Mouse (Mus musculus) hindbrain, embryonic 10.5 days (tissue): ENCODE results near the gene Miga2. TPM values are rescaled to one million over a fixed set of nuclear protein-coding genes. Genes with fewer than 3 reads are reported as not detected.
"Not testable (repeated sequence)": the region's sequence is repeated elsewhere in the genome, so short reads cannot be mapped to it uniquely, and the experiment has no call there.

ENCODE experiments used
- DNase-seq: peaks from one replicate; pipeline ENCODE4 v3.0.0-alpha.2; 2017; ENCODE audit warnings: low spot score
- H3K27ac ChIP-seq: fragments of 300-500 bp; sonication (generic); 2 replicates; pipeline ENCODE4 v1.5.1; 2016; ENCODE audit warnings: mild to moderate bottlenecking, moderate library complexity
- H3K27me3 ChIP-seq: fragments of 300-500 bp; sonication (generic); 2 replicates; pipeline ENCODE4 v1.6.1; 2016; ENCODE audit warnings: mild to moderate bottlenecking; ENCODE audit not compliant: poor library complexity, insufficient read depth, severe bottlenecking
- H3K36me3 ChIP-seq: fragments of 300-500 bp; sonication (generic); 2 replicates; pipeline ENCODE4 v1.6.1; 2016; ENCODE audit warnings: mild to moderate bottlenecking, moderate library complexity
- H3K4me1 ChIP-seq: fragments of 300-500 bp; sonication (generic); replicated peaks from 2 replicates; pipeline ENCODE4 v1.6.1; 2016; ENCODE audit warnings: mild to moderate bottlenecking
- H3K4me3 ChIP-seq: fragments of 300-500 bp; sonication (generic); 2 replicates; pipeline ENCODE4 v1.5.1; 2016; ENCODE audit warnings: mild to moderate bottlenecking, moderate library complexity
- H3K9me3 ChIP-seq: fragments of 300-500 bp; sonication (generic); 2 replicates; pipeline ENCODE4 v1.6.1; 2016; ENCODE audit warnings: mild to moderate bottlenecking, moderate library complexity
- WGBS: fragments of 180-500 bp; shearing (Covaris S2); methylation state at CpG from one replicate; pipeline ENCODE4 v1.1.7; 2016; 5-methylcytosine and 5-hydroxymethylcytosine counted together
- polyA plus RNA-seq: library from polyadenylated mRNA; unstranded; fragments of >200 nt; fragmentation: Nextera tagmentation; extraction: Ambion mirVana; gene quantifications from 2 replicates; pipeline ENCODE4 v1.2.1, GENCODE M21; 2016

Gene Miga2
- polyA plus RNA-seq, 1 experiment from 2014 or later, result 33.6 TPM

GRCm38 (mm10) chr2:30407778-30408177, 43.7 kb downstream of the Miga2 start:
- H3K27ac ChIP-seq, result no peak overlapping the region
- no peaks in the 10 kb centered on the region for H3K9me3 ChIP-seq
- no peak for DNase-seq
- H3K4me1 ChIP-seq, result no peaks in the 10 kb centered on the region
- no peaks in the 10 kb centered on the region for H3K27me3 ChIP-seq
- peaks cover 92% of the 10 kb centered on the region for H3K36me3 ChIP-seq
- H3K4me3 ChIP-seq, result no peak overlapping the region
- 96% methylated on average over 10 of the region's 10 CpGs for WGBS

DNA sequence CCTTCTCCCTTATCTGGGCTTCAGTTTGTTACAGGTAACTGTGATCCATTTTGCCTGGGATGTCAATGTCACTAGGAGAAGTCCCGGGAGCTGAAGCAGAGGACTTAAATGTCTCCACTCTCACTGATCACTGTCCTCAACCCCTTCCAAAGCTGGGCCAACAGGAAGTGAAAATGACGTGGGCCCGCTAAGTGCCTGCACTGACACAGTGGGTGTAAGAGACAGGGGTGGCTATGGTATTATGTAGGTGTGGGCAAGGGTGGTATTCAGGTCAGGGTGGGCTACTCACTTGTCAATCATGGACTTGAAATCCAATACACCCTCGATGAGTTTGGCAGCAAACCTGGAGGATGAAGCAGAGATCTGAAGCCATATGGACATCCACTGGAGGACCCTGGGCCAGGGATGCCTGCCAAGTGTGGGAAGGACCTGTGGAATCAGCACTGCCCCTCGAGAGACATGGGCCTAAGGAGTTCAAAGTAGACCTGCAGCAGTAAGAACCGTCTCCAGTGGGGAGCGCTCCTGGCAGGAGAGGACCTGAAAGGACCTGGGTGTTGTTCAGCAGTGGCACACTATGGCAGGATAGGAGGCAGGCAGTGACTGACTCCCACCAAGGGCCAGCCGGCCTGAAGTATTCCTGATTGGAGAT, 44.5 kb downstream of the Miga2 start:
- 89% methylated on average over 8 of the region's 8 CpGs for WGBS
- H3K36me3 ChIP-seq, result peaks cover 86% of the 10 kb centered on the region
- no peak for DNase-seq
- no peaks in the 10 kb centered on the region for H3K9me3 ChIP-seq
- H3K4me3 ChIP-seq, result no peak overlapping the region
- no peak overlapping the region for H3K27ac ChIP-seq
- H3K4me1 ChIP-seq, result peaks cover 5% of the 10 kb centered on the region; the same call in 1 of the 2 replicates
- peaks cover 2% of the 10 kb centered on the region for H3K27me3 ChIP-seq

DNA sequence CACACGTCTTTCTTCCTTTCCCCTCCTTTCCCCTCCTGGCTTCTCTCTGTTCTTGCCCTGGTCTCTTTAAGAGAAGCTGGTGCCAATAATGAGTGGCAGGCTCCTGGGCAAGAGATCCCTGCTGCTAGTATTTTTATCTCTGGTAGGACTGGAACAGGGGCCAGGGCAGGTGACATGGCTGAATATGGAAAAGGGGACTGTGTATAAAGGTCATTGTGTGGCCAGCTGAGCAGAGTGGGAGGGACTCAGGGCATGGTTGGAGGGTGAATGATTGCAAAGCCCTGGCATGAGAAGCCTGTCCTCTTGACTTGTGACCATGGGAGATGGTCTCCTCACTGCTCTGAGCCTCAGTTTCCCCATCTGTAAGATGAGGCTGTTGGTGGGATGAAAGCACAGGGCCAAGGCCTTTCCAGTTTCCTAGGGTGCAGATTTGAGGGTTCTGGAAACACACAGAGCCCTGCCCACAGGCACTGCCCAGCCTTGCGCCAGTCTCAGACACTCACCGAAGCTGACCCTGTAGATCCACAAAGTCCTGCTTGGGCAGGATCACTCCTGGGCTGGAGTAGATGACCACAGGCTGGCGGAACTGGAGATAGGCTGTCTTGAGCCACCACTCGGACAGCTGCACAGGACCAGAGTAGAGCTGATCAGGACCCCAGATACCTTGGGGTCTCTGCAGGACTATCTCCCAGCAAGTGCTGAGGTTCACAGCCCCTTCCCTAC, 45.6 kb downstream of the Miga2 start:
- Histone ChIP-seq H3K9me3 (no peaks in the 10 kb centered on the region), H3K27ac (no peak overlapping the region), H3K27me3 (peaks cover 13% of the 10 kb centered on the region), H3K36me3 (peaks cover 76% of the 10 kb centered on the region), H3K4me1 (peaks cover 15% of the 10 kb centered on the region), H3K4me3 (no peak overlapping the region)
- DNase-seq, result no peak
- 82% methylated on average over 5 of the region's 5 CpGs for WGBS

DNA sequence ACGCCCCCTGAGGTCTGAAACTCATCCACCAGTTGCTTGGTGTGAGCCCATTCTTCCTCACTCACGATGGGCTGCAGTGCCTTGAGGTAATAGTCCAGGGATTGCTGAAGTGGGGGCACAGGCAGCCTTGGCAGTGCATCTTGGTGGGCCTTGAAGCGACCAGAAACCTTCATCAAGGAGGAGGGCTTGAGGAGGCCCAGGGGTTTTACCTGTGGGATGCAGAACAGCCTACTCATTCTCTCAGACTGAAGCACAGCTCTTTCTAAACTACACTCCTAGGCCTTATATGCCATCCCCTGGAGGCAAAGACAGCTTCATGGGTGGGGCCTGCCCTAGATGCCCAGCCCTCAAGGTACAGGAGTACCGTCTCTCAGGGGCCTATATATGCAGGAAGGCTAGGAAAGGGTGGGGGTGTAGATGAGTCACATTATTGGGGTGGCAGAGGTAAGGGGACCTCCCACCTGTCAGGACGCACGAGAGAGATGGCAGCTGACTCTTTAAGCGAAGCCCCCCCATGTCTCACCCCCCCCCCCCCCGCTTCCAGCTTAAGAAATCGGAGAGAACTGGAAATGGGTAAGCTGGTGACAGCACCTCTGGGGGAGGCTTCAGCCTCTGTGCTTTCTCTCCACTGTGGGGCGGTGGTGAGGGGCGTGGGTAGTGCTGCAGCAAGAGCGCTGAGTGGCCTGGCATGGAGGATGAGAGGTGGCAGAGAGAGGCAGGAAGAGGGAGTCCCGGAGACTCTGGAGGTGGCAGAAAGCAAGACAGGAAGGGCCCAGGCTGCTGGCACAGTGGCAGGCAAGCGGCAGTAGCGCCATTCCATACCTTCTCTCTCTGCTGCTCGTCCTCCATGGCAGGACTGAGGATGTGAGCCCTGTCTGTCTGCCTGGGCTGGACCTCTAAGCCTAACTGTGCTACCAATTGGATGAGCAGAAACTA, 49.3 kb downstream of the Miga2 start:
- 81% methylated on average over 16 of the region's 16 CpGs for WGBS
- Histone ChIP-seq H3K9me3 (no peaks in the 10 kb centered on the region), H3K27ac (no peak overlapping the region), H3K4me3 (no peak overlapping the region; the same call in 1 of the 2 replicates), H3K27me3 (peaks cover 17% of the 10 kb centered on the region), H3K4me1 (peaks cover 48% of the 10 kb centered on the region), H3K36me3 (peaks cover 39% of the 10 kb centered on the region)
- no peak for DNase-seq

- Histone ChIP-seq H3K4me1 (peaks cover 56% of the 10 kb centered on the region), H3K27ac (no peak overlapping the region), H3K4me3 (peak overlapping the region; percentile 94; the same call in 1 of the 2 replicates), H3K27me3 (peaks cover 17% of the 10 kb centered on the region), H3K36me3 (peaks cover 31% of the 10 kb centered on the region), H3K9me3 (no peaks in the 10 kb centered on the region)
- 92% methylated on average over 4 of the region's 4 CpGs for WGBS
- DNase-seq, result no peak
Observed at GRCm38 (mm10) chr2:30414101-30414500, 50.1 kb downstream of the Miga2 start.

DNA sequence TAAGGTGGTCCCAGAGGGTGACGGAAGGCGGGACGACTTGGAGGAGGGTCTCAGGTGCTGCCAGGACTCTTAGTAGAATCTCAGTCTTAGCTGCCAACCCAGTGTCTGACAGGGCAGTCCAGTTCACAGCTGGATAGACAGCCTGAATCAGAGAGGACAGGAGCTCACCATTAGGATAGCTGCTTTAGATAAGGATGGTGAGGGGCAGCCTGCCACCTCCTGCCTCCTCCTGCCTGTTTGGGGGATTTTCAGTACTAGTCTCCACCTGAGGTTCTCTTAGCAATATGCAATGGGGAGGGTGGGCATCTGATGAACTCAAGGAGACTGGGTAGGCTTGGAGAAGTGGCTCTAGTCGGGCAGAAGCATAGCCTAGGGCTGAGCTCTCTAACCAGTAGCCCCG, 50.6 kb downstream of the Miga2 start:
- H3K4me1 ChIP-seq, result peaks cover 60% of the 10 kb centered on the region
- 49% methylated on average over 5 of the region's 5 CpGs for WGBS
- DNase-seq, result no peak
- H3K27ac ChIP-seq, result peak overlapping the region; percentile 97
- peaks cover 25% of the 10 kb centered on the region for H3K36me3 ChIP-seq
- peak overlapping the region; percentile 94 for H3K4me3 ChIP-seq
- no peaks in the 10 kb centered on the region for H3K9me3 ChIP-seq
- H3K27me3 ChIP-seq, result peaks cover 17% of the 10 kb centered on the region

DNA sequence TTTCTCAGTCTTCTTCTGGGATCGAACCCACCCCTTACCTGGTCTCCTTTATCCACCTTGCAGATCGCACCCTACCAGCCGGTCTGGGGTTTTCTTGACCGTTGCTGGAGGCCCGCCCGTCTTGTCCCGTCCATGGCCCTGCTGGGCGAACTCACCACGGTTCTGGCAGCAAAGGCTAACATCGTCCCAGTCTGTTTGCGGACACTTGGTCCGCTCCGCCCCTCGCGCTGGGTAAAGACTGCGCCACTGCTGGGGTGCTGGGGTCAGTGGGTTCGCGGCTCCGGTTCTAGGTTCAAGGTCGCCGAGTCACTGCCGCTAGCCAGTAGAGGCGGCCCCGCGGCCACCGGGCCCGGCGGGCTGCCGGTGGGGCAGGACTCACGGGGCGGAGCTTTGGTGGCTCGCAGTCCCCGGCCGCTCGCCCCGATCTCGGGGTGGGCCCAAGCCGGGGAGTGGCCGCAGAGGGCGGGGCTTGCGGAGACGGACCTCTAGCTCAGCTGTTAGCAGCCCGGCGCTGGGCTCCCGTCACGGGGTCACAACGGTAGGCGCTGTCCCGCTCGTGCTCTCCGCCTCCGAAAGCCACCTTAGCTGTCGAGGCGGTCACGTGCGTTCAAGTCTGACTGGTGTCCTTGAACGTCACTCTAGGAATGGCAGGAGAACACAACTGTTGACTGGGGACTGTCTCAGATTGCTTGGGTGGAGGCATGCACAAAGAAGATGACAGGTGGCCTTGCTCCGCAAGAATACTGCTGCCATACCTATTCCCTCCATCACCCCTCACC, 51.3 kb downstream of the Miga2 start, which contains the start of gene Crat:
Gene Crat (minus strand): TSS at position 657 of the 779 bp plus-strand sequence.
- no peaks in the 10 kb centered on the region for H3K9me3 ChIP-seq
- H3K4me3 ChIP-seq, result peak within 1 kb of the TSS; percentile 94
- peak within 1 kb of the TSS; percentile 97 for H3K27ac ChIP-seq
- peaks cover 60% of the 10 kb centered on the region for H3K4me1 ChIP-seq
- H3K27me3 ChIP-seq, result peaks cover 17% of the 10 kb centered on the region
- WGBS, result 1% methylated on average over 58 of the region's 58 CpGs
- DNase-seq, result peak; percentile 84
- peaks cover 18% of the 10 kb centered on the region for H3K36me3 ChIP-seq

GRCm38 (mm10) chr2:30415936-30416648, 52.1 kb downstream of the Miga2 start, which contains the start of gene Ptpa:
Gene Ptpa (plus strand): TSS chr2:30416039.
- peak within 1 kb of the TSS; percentile 97 for H3K27ac ChIP-seq
- DNase-seq, result peak; percentile 95
- WGBS, result under 1% methylated on average over 67 of the region's 67 CpGs
- H3K9me3 ChIP-seq, result no peaks in the 10 kb centered on the region
- H3K36me3 ChIP-seq, result peaks cover 13% of the 10 kb centered on the region
- peaks cover 60% of the 10 kb centered on the region for H3K4me1 ChIP-seq
- H3K4me3 ChIP-seq, result peak within 1 kb of the TSS; percentile 94
- peaks cover 17% of the 10 kb centered on the region for H3K27me3 ChIP-seq

DNA sequence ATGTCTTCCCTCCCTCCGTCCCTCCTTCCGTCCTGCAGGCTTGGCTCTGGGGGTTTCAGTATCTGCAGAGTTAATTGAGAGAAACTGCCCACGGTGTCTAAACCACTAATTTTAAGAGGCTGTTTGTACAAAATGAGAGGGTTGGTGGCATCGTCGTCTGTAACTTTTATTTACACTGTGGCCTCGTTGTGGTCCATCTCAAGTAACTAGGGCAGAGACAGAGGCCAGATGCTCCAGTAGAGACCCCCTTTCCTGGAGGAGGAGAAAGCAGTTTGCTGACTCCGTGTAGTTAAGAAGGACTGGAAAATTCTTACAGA, 52.6 kb downstream of the Miga2 start:
- WGBS, result under 1% methylated on average over 7 of the region's 7 CpGs
- Histone ChIP-seq H3K4me1 (peaks cover 60% of the 10 kb centered on the region), H3K9me3 (no peaks in the 10 kb centered on the region), H3K4me3 (peak overlapping the region; percentile 94), H3K27me3 (peaks cover 17% of the 10 kb centered on the region), H3K36me3 (peaks cover 16% of the 10 kb centered on the region), H3K27ac (peak overlapping the region; percentile 97)
- no peak for DNase-seq

DNA sequence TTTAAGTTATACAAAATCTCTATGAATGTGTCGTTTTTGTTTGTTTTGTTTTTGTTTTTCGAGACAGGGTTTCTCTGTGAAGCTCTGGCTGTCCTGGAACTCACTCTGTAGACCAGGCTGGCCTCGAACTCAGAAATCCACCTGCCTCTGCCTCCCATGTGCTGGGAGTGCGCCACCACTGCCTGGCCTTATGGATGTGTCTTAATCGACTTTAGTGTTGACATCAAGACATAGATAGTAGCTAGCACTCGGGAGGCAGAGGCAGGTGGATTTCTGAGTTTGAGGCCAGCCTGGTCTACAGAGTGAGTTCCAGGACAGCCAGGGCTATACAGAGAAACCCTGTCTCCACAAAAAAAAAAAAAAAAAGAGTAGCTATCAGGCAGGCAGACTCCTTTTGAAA, 53.1 kb downstream of the Miga2 start:
- Histone ChIP-seq H3K4me3 (peak overlapping the region; percentile 94), H3K27ac (peak overlapping the region; percentile 97), H3K4me1 (peaks cover 60% of the 10 kb centered on the region), H3K27me3 (peaks cover 17% of the 10 kb centered on the region), H3K36me3 (peaks cover 14% of the 10 kb centered on the region)
- 85% methylated on average over 6 of the region's 6 CpGs for WGBS
- DNase-seq, H3K9me3 ChIP-seq: not testable (repeated sequence)

DNA sequence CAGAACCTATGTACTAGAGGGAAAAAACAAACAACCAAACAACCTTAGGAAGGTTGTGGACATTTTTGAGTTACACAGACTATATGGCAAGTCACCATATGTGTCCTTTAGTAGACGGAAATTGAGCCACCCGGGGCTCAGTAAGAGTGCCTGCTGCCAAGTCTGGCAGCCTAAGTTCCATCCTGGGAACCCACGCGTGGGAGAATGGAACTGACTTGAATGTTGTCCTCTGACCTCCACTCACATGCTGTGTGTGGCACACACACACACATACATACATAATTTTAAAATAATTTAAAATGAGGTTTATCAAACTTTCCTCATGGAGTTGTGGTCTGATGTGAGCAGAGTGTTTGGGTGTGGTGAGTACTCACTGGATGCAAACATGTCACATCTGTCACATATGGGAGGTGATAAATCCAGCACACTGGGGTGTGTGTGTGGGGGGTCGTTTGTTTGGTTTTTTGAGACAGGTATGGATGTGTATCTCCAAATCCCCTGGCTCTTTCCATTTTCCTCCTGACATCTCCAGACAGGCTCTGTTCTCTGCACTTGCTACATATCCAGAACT, 53.6 kb downstream of the Miga2 start:
- no peaks in the 10 kb centered on the region for H3K9me3 ChIP-seq
- peak overlapping the region; percentile 94 for H3K4me3 ChIP-seq
- WGBS, result 83% methylated on average over 5 of the region's 5 CpGs
- DNase-seq, result no peak
- peaks cover 9% of the 10 kb centered on the region; the same call in 1 of the 2 replicates for H3K36me3 ChIP-seq
- peaks cover 60% of the 10 kb centered on the region for H3K4me1 ChIP-seq
- H3K27me3 ChIP-seq, result peaks cover 17% of the 10 kb centered on the region
- H3K27ac ChIP-seq, result no peak overlapping the region; the same call in 1 of the 2 replicates
